Mouse (Mus musculus) ES-E14 (cell line): Measurements from ENCODE around the gene Nudt9. TPM values are rescaled to one million over a fixed set of nuclear protein-coding genes. Genes with fewer than 3 reads are reported as not detected.
A peak's percentile ranks its signal among the peaks of the same experiment; 100 is the strongest.

ENCODE experiments used
- DNase-seq: peaks from one replicate; pipeline ENCODE4 v3.0.0-alpha.2; 2013; ENCODE audit warnings: low read depth, low spot score
- H3K27ac ChIP-seq: 2 replicates; pipeline ENCODE4 v1.5.1; 2012; ENCODE audit warnings: low read depth, mild to moderate bottlenecking, low read length, moderate library complexity, mixed read lengths; ENCODE audit not compliant: poor library complexity, insufficient read depth, severe bottlenecking
- H3K36me3 ChIP-seq: 2 replicates; pipeline ENCODE4 v1.6.1; 2012; ENCODE audit warnings: mild to moderate bottlenecking, low read length, moderate library complexity, mixed read lengths; ENCODE audit not compliant: control insufficient read depth, poor library complexity, insufficient read depth, severe bottlenecking
- H3K4me1 ChIP-seq, 2 experiments: fragments of 150-350 bp in 1 of 2; sonication (generic) in 1 of 2; 2 replicates each; pipeline ENCODE4 v1.6.1; 2012; ENCODE audit warnings: low read length in 2 of 2, mild to moderate bottlenecking in 1 of 2, mixed read lengths in 1 of 2; ENCODE audit not compliant: control insufficient read depth in 2 of 2, insufficient read depth in 2 of 2, poor library complexity in 1 of 2
- H3K4me3 ChIP-seq, 2 experiments: fragments of 150-350 bp in 1 of 2; sonication (generic) in 1 of 2; 2 replicates each; pipeline ENCODE4 v1.5.1; 2012; ENCODE audit warnings: low read length in 2 of 2, low read depth in 1 of 2, mild to moderate bottlenecking in 1 of 2, mixed read lengths in 1 of 2; ENCODE audit not compliant: insufficient read depth in 1 of 2, poor library complexity in 1 of 2, severe bottlenecking in 1 of 2
- H3K9ac ChIP-seq: 2 replicates; pipeline ENCODE4 v1.6.1; 2012; ENCODE audit warnings: low read depth, mild to moderate bottlenecking, low read length, mixed read lengths; ENCODE audit not compliant: poor library complexity, insufficient read depth, severe bottlenecking
- H3K9me3 ChIP-seq: fragments of 150-350 bp; sonication (generic); 2 replicates; pipeline ENCODE4 v1.6.1; 2012; ENCODE audit warnings: low read depth, mild to moderate bottlenecking, low read length; ENCODE audit not compliant: control insufficient read depth, insufficient read depth
- CHD2 ChIP-seq: IDR thresholded peaks from 2 replicates; pipeline ENCODE4 v1.6.1; 2014; ENCODE audit warnings: mild to moderate bottlenecking, low read depth, low read length, inconsistent platforms
- HCFC1 ChIP-seq: IDR thresholded peaks from 2 replicates; pipeline ENCODE4 v1.6.1; 2012; ENCODE audit warnings: low read length, inconsistent platforms, borderline replicate concordance; ENCODE audit not compliant: insufficient read depth
- MAFK ChIP-seq: IDR thresholded peaks from 2 replicates; pipeline ENCODE4 v1.6.1; 2014; ENCODE audit warnings: mild to moderate bottlenecking, low read depth, low read length, inconsistent platforms; ENCODE audit not compliant: insufficient read depth
- ZC3H11A ChIP-seq: IDR thresholded peaks from 2 replicates; pipeline ENCODE4 v1.6.1; 2012; ENCODE audit warnings: low read depth, mild to moderate bottlenecking, inconsistent platforms, low read length, borderline replicate concordance
- ZNF384 ChIP-seq: IDR thresholded peaks from 2 replicates; pipeline ENCODE4 v1.6.1; 2012; ENCODE audit warnings: low read depth, low read length, inconsistent platforms
- in situ Hi-C, 2 experiments: fragments of 600-800 bp; cut with MboI; formaldehyde crosslinking; loops; one replicate each; pipeline ENCODE4 v1.15.1; 2025; ENCODE audit warnings: low sequenced_read_pairs in 2 of 2, inconsistent platforms in 1 of 2; ENCODE audit not compliant: unreplicated experiment in 2 of 2
- total RNA-seq: library from RNA; depleted of rRNA; stranded (reverse); fragments of 300-350 nt; gene quantifications from 2 replicates; pipeline ENCODE4 v1.2.3, GENCODE M21; 2012

Gene Nudt9
- total RNA-seq, 1 experiment: 55.4 TPM

DNA sequence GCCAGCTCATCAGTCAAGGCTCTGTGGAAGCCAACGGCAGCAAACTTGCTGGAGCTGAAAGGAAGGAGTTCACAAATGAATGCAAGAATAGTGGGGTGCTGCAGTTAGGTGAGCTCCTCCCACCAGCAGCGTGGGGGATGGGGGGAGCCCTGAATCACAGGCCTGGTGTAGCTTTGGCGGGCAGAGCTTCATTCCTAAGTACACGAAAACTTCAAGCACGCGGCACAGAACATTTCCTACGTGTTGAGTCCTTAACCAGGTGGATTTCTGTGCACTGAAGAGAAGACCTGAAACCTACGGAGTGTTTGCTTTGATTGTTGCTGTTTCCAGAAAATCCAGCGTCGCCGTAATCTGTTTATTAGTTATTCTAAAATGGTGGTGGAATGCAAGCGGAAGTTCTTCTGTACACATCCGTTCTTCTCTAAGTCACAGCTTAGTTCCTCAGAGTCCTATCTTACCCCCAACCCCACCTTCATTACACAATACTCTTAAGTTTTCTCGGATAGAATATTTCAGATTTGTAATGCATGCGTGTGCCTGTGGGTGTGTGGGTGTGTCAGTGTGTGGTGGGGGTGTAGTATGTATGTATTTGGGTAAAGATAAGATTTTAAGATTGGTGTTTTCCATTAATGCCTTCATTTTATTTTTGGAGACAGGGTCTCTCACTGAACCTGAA lies 42.7 kb upstream of the Nudt9 start:
- Histone ChIP-seq H3K9me3 (no peaks in the 10 kb centered on the region), H3K4me1 (peaks cover 4 to 13% of the 10 kb centered on the region in 2 experiments), H3K9ac (peak overlapping the region; percentile 50; the same call in 1 of the 2 replicates), H3K36me3 (peaks cover 6% of the 10 kb centered on the region), H3K4me3 (peak overlapping the region; percentile 9 to 22), H3K27ac (peak overlapping the region; percentile 72)
- in situ Hi-C loops: no loop called here
- no peak for DNase-seq
- TF ChIP-seq CHD2: no peak

DNA sequence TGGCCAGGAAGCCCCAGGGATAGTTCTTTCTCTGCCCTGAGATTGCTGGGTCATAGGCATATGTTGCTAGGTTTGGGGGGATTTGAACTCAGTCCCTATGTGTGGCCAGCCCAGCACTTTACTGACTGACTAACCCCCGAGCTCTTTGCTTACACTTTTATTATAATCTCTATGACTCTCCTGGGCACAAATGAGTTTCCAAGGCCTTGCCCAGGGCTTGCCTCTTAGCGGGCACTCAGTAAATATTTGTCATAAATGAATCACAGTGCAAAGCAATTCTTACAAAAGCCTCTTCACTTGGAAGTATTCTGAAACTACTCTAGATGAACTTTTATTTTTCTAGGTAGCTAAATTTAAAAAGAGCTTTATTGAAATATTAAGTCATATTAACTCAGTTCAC lies 42.2 kb upstream of the Nudt9 start:
- TF ChIP-seq MAFK: no peak
- TF ChIP-seq HCFC1: no peak
- no peak for TF ChIP-seq ZC3H11A
- no peak for TF ChIP-seq ZNF384
- TF ChIP-seq CHD2: no peak
- Histone ChIP-seq H3K9ac (no peak overlapping the region), H3K4me3 (no peak overlapping the region), H3K36me3 (peaks cover 7% of the 10 kb centered on the region), H3K9me3 (no peaks in the 10 kb centered on the region), H3K27ac (no peak overlapping the region), H3K4me1 (peaks cover 4 to 13% of the 10 kb centered on the region in 2 experiments)
- in situ Hi-C loops: no loop called here
- no peak for DNase-seq

DNA sequence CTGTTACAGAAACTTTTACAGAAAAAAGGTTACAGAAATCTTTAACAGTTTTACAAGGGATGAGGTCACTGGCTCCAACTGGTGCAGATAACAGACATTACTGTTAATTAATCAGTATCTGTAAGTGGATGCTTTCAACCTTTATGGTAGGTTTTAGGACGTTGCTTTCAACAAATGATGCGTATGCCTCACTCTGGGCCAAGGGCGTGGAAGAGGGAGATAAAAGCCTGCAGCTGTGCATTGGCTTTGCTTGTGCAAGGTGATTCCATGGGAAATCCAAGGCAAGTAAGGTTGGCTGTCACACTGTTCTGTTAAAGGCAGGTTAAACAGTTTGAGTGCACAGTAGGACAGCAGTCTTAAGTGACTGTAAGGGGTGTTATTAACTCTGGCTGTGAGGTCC lies 39.3 kb upstream of the Nudt9 start:
- no peaks in the 10 kb centered on the region for H3K9me3 ChIP-seq
- DNase-seq: no peak
- no peak overlapping the region; the same call in 1 of the 2 replicates for H3K27ac ChIP-seq
- in situ Hi-C loops: no loop called here
- no peak overlapping the region for H3K4me3 ChIP-seq
- H3K36me3 ChIP-seq: peaks cover 4% of the 10 kb centered on the region
- TF ChIP-seq HCFC1: no peak
- TF ChIP-seq ZC3H11A: no peak
- H3K9ac ChIP-seq: no peak overlapping the region
- H3K4me1 ChIP-seq: peaks cover 4 to 10% of the 10 kb centered on the region in 2 experiments

DNA sequence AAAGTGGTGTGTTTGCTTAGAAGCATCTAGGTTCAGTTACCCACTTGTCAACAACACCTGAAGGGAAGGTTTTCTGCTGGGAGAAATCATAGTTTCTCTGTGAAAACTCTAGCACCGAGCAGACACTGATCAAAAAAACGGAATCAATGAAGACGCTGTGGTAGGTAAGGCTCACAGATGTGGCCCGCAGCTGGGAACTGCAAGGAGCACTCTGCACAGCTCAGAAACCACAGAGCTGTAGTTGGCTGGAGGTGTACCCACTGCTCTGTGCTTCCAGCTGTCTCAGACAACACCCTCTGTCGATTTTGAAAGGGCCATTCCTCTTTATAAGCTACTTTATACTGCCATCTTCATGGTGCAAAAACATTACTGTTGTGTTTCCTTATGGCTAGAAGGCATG lies 38.3 kb upstream of the Nudt9 start:
- no peaks in the 10 kb centered on the region for H3K9me3 ChIP-seq
- H3K9ac ChIP-seq: no peak overlapping the region
- peaks cover 0 to 6% of the 10 kb centered on the region in 2 experiments; a peak in 3 of 4 replicates for H3K4me1 ChIP-seq
- TF ChIP-seq ZNF384 (no peak), MAFK (no peak), ZC3H11A (no peak), CHD2 (no peak), HCFC1 (no peak)
- peaks cover 4% of the 10 kb centered on the region for H3K36me3 ChIP-seq
- no peak overlapping the region for H3K4me3 ChIP-seq
- DNase-seq: no peak
- no peak overlapping the region for H3K27ac ChIP-seq
- in situ Hi-C loops: no loop called here

DNA sequence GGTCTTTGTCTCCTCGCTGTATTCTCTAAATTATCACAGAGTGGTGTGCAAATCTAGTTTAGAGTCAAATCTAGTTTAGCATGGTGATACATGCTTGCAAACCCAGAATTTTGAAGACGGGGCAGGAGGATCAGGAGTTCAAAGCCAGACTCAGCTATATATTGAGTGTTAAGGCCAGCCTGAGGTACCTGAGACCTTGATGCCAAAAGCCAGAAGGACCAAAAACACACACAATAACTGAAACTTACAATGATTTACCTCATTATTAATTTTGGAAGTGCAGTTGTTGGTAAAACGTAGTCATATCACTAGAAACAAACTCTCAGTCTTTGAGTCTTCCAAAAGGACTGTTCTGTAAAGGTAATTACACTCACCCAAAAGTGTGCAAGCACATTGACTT lies 36.7 kb upstream of the Nudt9 start:
- H3K4me3 ChIP-seq: no peak overlapping the region
- TF ChIP-seq MAFK: no peak
- no peak for TF ChIP-seq ZNF384
- TF ChIP-seq CHD2: no peak
- no peak for TF ChIP-seq HCFC1
- TF ChIP-seq ZC3H11A: no peak
- peaks cover 4% of the 10 kb centered on the region for H3K36me3 ChIP-seq
- H3K27ac ChIP-seq: no peak overlapping the region
- in situ Hi-C loops: no loop called here
- DNase-seq: no peak
- H3K4me1 ChIP-seq: peaks cover 0 to 2% of the 10 kb centered on the region in 2 experiments; a peak in 1 of 4 replicates
- no peak overlapping the region for H3K9ac ChIP-seq
- H3K9me3 ChIP-seq: no peaks in the 10 kb centered on the region
